Mouse (Mus musculus) CH12.LX (cell line): ENCODE data around the gene Hic1.

Source experiments
- BHLHE40 ChIP-seq: IDR thresholded peaks from 2 replicates; pipeline ENCODE4 v1.6.1; 2011; ENCODE audit warnings: mild to moderate bottlenecking, low read depth, low read length, improper control_type of control experiment
- CTCF ChIP-seq, 2 experiments: IDR thresholded peaks in 1 of 2; conservative IDR thresholded peaks in 1 of 2; 2 replicates each; pipeline ENCODE4 v1.5.1; 2011 to 2012; ENCODE audit warnings: low read depth in 2 of 2, low read length in 2 of 2, improper control_type of control experiment in 1 of 2, inconsistent platforms in 1 of 2, mild to moderate bottlenecking in 1 of 2, moderate library complexity in 1 of 2
- EP300 ChIP-seq: IDR thresholded peaks from 2 replicates; pipeline ENCODE4 v1.6.1; 2011; ENCODE audit warnings: low read length, improper control_type of control experiment
- ETS1 ChIP-seq: conservative IDR thresholded peaks from 2 replicates; pipeline ENCODE4 v1.6.1; 2012; ENCODE audit warnings: low read depth, mild to moderate bottlenecking, inconsistent platforms, low read length, improper control_type of control experiment, moderate library complexity
- JUND ChIP-seq: conservative IDR thresholded peaks from 2 replicates; pipeline ENCODE4 v1.6.1; 2011; ENCODE audit warnings: low read depth, low read length, improper control_type of control experiment
- MAFK ChIP-seq: IDR thresholded peaks from 2 replicates; pipeline ENCODE4 v1.6.1; 2011; ENCODE audit warnings: low read length, improper control_type of control experiment; ENCODE audit not compliant: insufficient replicate concordance
- MAZ ChIP-seq: IDR thresholded peaks from 2 replicates; pipeline ENCODE4 v1.6.1; 2012; ENCODE audit warnings: low read depth, mild to moderate bottlenecking, inconsistent platforms, low read length, improper control_type of control experiment, moderate library complexity
- POLR2A ChIP-seq: IDR thresholded peaks from 2 replicates; pipeline ENCODE4 v1.6.1; 2011; ENCODE audit warnings: low read depth, mild to moderate bottlenecking, improper control_type of control experiment, low read length
- RCOR1 ChIP-seq: conservative IDR thresholded peaks from 2 replicates; pipeline ENCODE4 v1.6.1; 2012; ENCODE audit warnings: low read depth, mild to moderate bottlenecking, inconsistent platforms, low read length, improper control_type of control experiment
- UBTF ChIP-seq: IDR thresholded peaks from 2 replicates; pipeline ENCODE4 v1.6.1; 2012; ENCODE audit warnings: low read depth, mild to moderate bottlenecking, inconsistent platforms, low read length, improper control_type of control experiment, moderate library complexity
- ZC3H11A ChIP-seq: IDR thresholded peaks from 2 replicates; pipeline ENCODE4 v1.6.1; 2012; ENCODE audit warnings: low read depth, mild to moderate bottlenecking, inconsistent platforms, low read length, improper control_type of control experiment
- ZNF384 ChIP-seq: IDR thresholded peaks from 2 replicates; pipeline ENCODE4 v1.6.1; 2012; ENCODE audit warnings: low read depth, low read length, improper control_type of control experiment, inconsistent platforms

DNA sequence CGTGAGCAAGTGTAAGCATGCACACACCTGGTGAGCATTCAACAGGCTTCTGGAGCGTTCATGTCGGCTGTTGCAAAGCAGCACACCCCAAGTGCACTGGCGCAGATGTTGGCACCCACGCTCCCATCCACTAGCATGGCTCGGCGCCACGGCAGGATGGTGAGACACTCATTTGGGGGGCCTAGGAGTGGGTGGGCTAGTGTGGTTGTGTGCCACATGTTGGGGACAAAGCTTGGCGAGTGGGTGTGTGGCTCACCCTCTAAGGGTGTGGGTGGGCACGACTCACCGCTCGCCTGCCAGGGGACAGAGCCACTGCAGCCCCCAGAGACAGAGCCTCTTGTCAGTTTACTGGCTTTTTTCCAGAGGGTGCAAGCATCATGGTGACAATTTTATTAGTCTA is 31.6 kb upstream of the Hic1 start:
- TF ChIP-seq CTCF (conservative IDR thresholded peaks at IDR 0.05 in 1 of 2, IDR thresholded peaks at IDR 0.05 in 1 of 2; ENCODE audit: low read depth in 2 of 2, low read length in 2 of 2), result no peak
- no peak for TF ChIP-seq BHLHE40
- no peak for TF ChIP-seq RCOR1
- TF ChIP-seq POLR2A, result no peak
- TF ChIP-seq ZNF384, result no peak
- no peak for TF ChIP-seq ETS1
- TF ChIP-seq EP300, result no peak
- TF ChIP-seq MAZ, result no peak
- TF ChIP-seq ZC3H11A, result no peak
- TF ChIP-seq JUND, result no peak
- TF ChIP-seq MAFK, result no peak
- TF ChIP-seq UBTF, result no peak
